Mouse (Mus musculus) lung, postnatal 0 days (tissue): ENCODE results near the gene Taf8. TPM values are rescaled to one million over a fixed set of nuclear protein-coding genes. Genes with fewer than 3 reads are reported as not detected.
A peak's percentile ranks its signal among the peaks of the same experiment; 100 is the strongest.

Experiments used
- ATAC-seq: fragments of 200-750 bp; cut with Nextera tagmentation; 2 replicates; pipeline ENCODE4 v1.8.0; 2017; ENCODE audit warnings: moderate library complexity
- DNase-seq: peaks from one replicate; pipeline ENCODE4 v3.0.0-alpha.2; 2016; ENCODE audit warnings: low spot score
- H3K27ac ChIP-seq: fragments of 300-500 bp; sonication (generic); 2 replicates; pipeline ENCODE4 v1.5.1; 2014; ENCODE audit warnings: antibody characterized with exemption, mild to moderate bottlenecking, low read length, mixed read lengths
- H3K27me3 ChIP-seq: fragments of 300-500 bp; sonication (generic); replicated peaks from 2 replicates; pipeline ENCODE4 v1.6.1; 2014; ENCODE audit warnings: low read length, mixed read lengths; ENCODE audit not compliant: insufficient read depth
- H3K36me3 ChIP-seq: fragments of 300-500 bp; sonication (generic); 2 replicates; pipeline ENCODE4 v1.6.1; 2014; ENCODE audit warnings: low read length, mixed read lengths; ENCODE audit not compliant: insufficient read depth
- H3K4me1 ChIP-seq: fragments of 300-500 bp; sonication (generic); 2 replicates; pipeline ENCODE4 v1.6.1; 2014; ENCODE audit warnings: antibody characterized with exemption, low read depth, low read length, mixed read lengths; ENCODE audit not compliant: insufficient read depth
- H3K4me2 ChIP-seq: fragments of 300-500 bp; sonication (generic); replicated peaks from 2 replicates; pipeline ENCODE4 v1.6.1; 2014; ENCODE audit warnings: low read depth, mild to moderate bottlenecking, low read length, moderate library complexity, mixed read lengths
- H3K4me3 ChIP-seq: fragments of 300-500 bp; sonication (generic); 2 replicates; pipeline ENCODE4 v1.5.1; 2014; ENCODE audit warnings: low read depth, low read length
- H3K9ac ChIP-seq: fragments of 300-500 bp; sonication (generic); replicated peaks from 2 replicates; pipeline ENCODE4 v1.6.1; 2014; ENCODE audit warnings: low read depth, mild to moderate bottlenecking
- H3K9me3 ChIP-seq: fragments of 300-500 bp; sonication (generic); 2 replicates; pipeline ENCODE4 v1.6.1; 2016; ENCODE audit warnings: low read length, mixed read lengths
- CTCF ChIP-seq: IDR thresholded peaks from 2 replicates; pipeline ENCODE4 v1.5.1; 2016; ENCODE audit warnings: antibody characterized with exemption, mild to moderate bottlenecking
- EP300 ChIP-seq: IDR thresholded peaks from 2 replicates; pipeline ENCODE4 v1.6.1; 2016; ENCODE audit warnings: antibody characterized with exemption, mild to moderate bottlenecking, control low read depth
- WGBS: fragments of 180-500 bp; shearing (Covaris S2); extraction: QIAGEN DNeasy Blood & Tissue Kit; methylation state at CpG from one replicate; pipeline ENCODE4 v1.1.7; 2014; 5-methylcytosine and 5-hydroxymethylcytosine counted together
- polyA plus RNA-seq: library from polyadenylated mRNA; unstranded; fragments of >200 nt; fragmentation: Nextera tagmentation; extraction: Ambion mirVana; gene quantifications from 2 replicates; pipeline ENCODE4 v1.2.1, GENCODE M21; 2015

Taf8 gene
- polyA plus RNA-seq, result 16.0 and 22.4 TPM in 2 replicates

- Histone ChIP-seq H3K9ac (peak within 1 kb of the TSS; percentile 79), H3K4me2 (peak within 1 kb of the TSS; percentile 75), H3K4me3 (peak within 1 kb of the TSS; percentile 79), H3K9me3 (no peaks in the 10 kb centered on the region), H3K27me3 (no peaks in the 10 kb centered on the region), H3K4me1 (peaks cover 33% of the 10 kb centered on the region), H3K27ac (peak within 1 kb of the TSS; percentile 88), H3K36me3 (peaks cover 10% of the 10 kb centered on the region)
- ATAC-seq (peak; percentile 92), DNase-seq (peak; percentile 98)
- 1% methylated on average over 38 of the region's 40 CpGs for WGBS
- peak; percentile 64; the same call in 1 of the 2 replicates for TF ChIP-seq EP300
- TF ChIP-seq CTCF, result no peak
Observed at GRCm38 (mm10) chr17:47501946-47502706, at the start of gene Taf8. TSS of gene Taf8 (minus strand) at chr17:47502292.

- 74% methylated on average over 7 of the region's 7 CpGs for WGBS
Observed at GRCm38 (mm10) chr17:47551049-47551448, 49.0 kb upstream of the Taf8 start.

GRCm38 (mm10) chr17:47545861-47546331 lies 43.8 kb upstream of the Taf8 start:
- Histone ChIP-seq H3K36me3 (no peaks in the 10 kb centered on the region), H3K9ac (no peak overlapping the region), H3K4me1 (no peaks in the 10 kb centered on the region), H3K27me3 (no peaks in the 10 kb centered on the region), H3K27ac (no peak overlapping the region), H3K4me3 (no peak overlapping the region), H3K4me2 (peak overlapping the region; percentile 32; the same call in 1 of the 2 replicates), H3K9me3 (no peaks in the 10 kb centered on the region)
- ATAC-seq (no peak), DNase-seq (no peak)
- TF ChIP-seq CTCF, result no peak
- no peak for TF ChIP-seq EP300
- WGBS, result 73% methylated on average over 17 of the region's 17 CpGs

More at GRCm38 (mm10) chr17:47551049-47551448, 49.0 kb upstream of the Taf8 start:
- Histone ChIP-seq H3K4me1 (no peaks in the 10 kb centered on the region), H3K36me3 (no peaks in the 10 kb centered on the region), H3K27ac (no peak overlapping the region), H3K4me2 (no peak overlapping the region), H3K9me3 (no peaks in the 10 kb centered on the region), H3K27me3 (no peaks in the 10 kb centered on the region), H3K4me3 (no peak overlapping the region), H3K9ac (no peak overlapping the region)
- TF ChIP-seq CTCF (no peak), EP300 (no peak)
- ATAC-seq (no peak), DNase-seq (no peak)

GRCm38 (mm10) chr17:47545154-47545553 lies 43.1 kb upstream of the Taf8 start:
- no peaks in the 10 kb centered on the region for H3K4me1 ChIP-seq

GRCm38 (mm10) chr17:47543051-47543650 lies 41.1 kb upstream of the Taf8 start:
- Histone ChIP-seq H3K4me2 (no peak overlapping the region), H3K27ac (peak overlapping the region; percentile 62), H3K36me3 (no peaks in the 10 kb centered on the region), H3K9ac (no peak overlapping the region), H3K27me3 (no peaks in the 10 kb centered on the region), H3K9me3 (no peaks in the 10 kb centered on the region), H3K4me3 (no peak overlapping the region), H3K4me1 (no peaks in the 10 kb centered on the region)
- 48% methylated on average over 7 of the region's 7 CpGs for WGBS
- ATAC-seq (peak; percentile 52), DNase-seq (peak; percentile 69)
- no peak for TF ChIP-seq CTCF
- TF ChIP-seq EP300, result peak; percentile 31; the same call in 1 of the 2 replicates

More at GRCm38 (mm10) chr17:47545154-47545553, 43.1 kb upstream of the Taf8 start:
- Histone ChIP-seq H3K9me3 (no peaks in the 10 kb centered on the region), H3K4me2 (no peak overlapping the region), H3K36me3 (no peaks in the 10 kb centered on the region), H3K9ac (no peak overlapping the region), H3K27me3 (no peaks in the 10 kb centered on the region), H3K27ac (no peak overlapping the region), H3K4me3 (no peak overlapping the region)
- no peak for TF ChIP-seq EP300
- no peak for TF ChIP-seq CTCF
- DNase-seq (no peak), ATAC-seq (no peak)
- 87% methylated on average over 12 of the region's 12 CpGs for WGBS

- ATAC-seq (no peak; the same call in 1 of the 2 replicates), DNase-seq (no peak)
- Histone ChIP-seq H3K9ac (no peak overlapping the region), H3K27me3 (no peaks in the 10 kb centered on the region), H3K9me3 (no peaks in the 10 kb centered on the region), H3K4me3 (no peak overlapping the region), H3K4me2 (no peak overlapping the region), H3K27ac (no peak overlapping the region), H3K36me3 (no peaks in the 10 kb centered on the region), H3K4me1 (no peaks in the 10 kb centered on the region)
- TF ChIP-seq CTCF, result no peak
- no peak for TF ChIP-seq EP300
- 55% methylated on average over 4 of the region's 5 CpGs for whole genome bisulfite sequencing
Observed at GRCm38 (mm10) chr17:47542061-47542460, 40.0 kb upstream of the Taf8 start.
